Mouse (Mus musculus): ENCODE measurements at regions not wholly inside any gene's neighbourhood (a gene's known extent, or its start where the extent isn't known, plus 50 kb on each side); places are given as distances from the start of the nearest gene placed in this dataset.

GRCm38 (mm10) chr6:121524613-121524970 is 51.1 kb upstream of the Iqsec3 start:
- no peak overlapping the region for H3K4me3 ChIP-seq (ENCODE audit: low read length)
- no peaks in the 10 kb centered on the region for H3K36me3 ChIP-seq (ENCODE audit: control insufficient read depth, insufficient read depth, low read length)
- no peak overlapping the region for H3K27ac ChIP-seq (ENCODE audit: low read length)
- no peaks in the 10 kb centered on the region for H3K4me1 ChIP-seq (replicated peaks; ENCODE audit: control insufficient read depth, insufficient read depth, low read length)
- no peak; the same call in 1 of the 2 replicates for ATAC-seq (ENCODE audit: low read depth)
- no peaks in the 10 kb centered on the region for H3K27me3 ChIP-seq (ENCODE audit: control insufficient read depth, insufficient read depth, low read depth, low read length)
- WGBS = 34% methylated on average over 3 of the region's 3 CpGs
- H3K4me2 ChIP-seq (ENCODE audit: low read depth, low read length) = no peak overlapping the region
- no peaks in the 10 kb centered on the region for H3K9me3 ChIP-seq (ENCODE audit: control insufficient read depth, low read length)
- no peak overlapping the region for H3K9ac ChIP-seq (ENCODE audit: low read length)

GRCm38 (mm10) chr6:121523882-121524612 is 50.6 kb upstream of the Iqsec3 start:
- WGBS = 59% methylated on average over 11 of the region's 11 CpGs
- Histone ChIP-seq H3K36me3 (ENCODE audit: control insufficient read depth, insufficient read depth, low read length) (no peaks in the 10 kb centered on the region), H3K27me3 (ENCODE audit: control insufficient read depth, insufficient read depth, low read depth, low read length) (no peaks in the 10 kb centered on the region), H3K4me1 (replicated peaks; ENCODE audit: control insufficient read depth, insufficient read depth, low read length) (no peaks in the 10 kb centered on the region), H3K9me3 (ENCODE audit: control insufficient read depth, low read length) (no peaks in the 10 kb centered on the region), H3K27ac (ENCODE audit: low read length) (no peak overlapping the region), H3K4me2 (ENCODE audit: low read depth, low read length) (no peak overlapping the region), H3K9ac (ENCODE audit: low read length) (no peak overlapping the region), H3K4me3 (ENCODE audit: low read length) (no peak overlapping the region)
- ATAC-seq (ENCODE audit: low read depth) = no peak

Data from lung, embryonic 16.5 days (tissue).